Mouse (Mus musculus) kidney, embryonic 14.5 days (tissue): ENCODE results near the gene Ltb4r1. TPM values are rescaled to one million over a fixed set of nuclear protein-coding genes. Genes with fewer than 3 reads are reported as not detected.

Source experiments
- ATAC-seq: fragments of 200-750 bp; cut with Nextera tagmentation; 2 replicates; pipeline ENCODE4 v1.8.0; 2017; ENCODE audit warnings: moderate number of reproducible peaks, mild to moderate bottlenecking, moderate TSS enrichment, moderate library complexity; ENCODE audit not compliant: low FRiP score, low TSS enrichment
- H3K27ac ChIP-seq: fragments of 300-500 bp; sonication (generic); 2 replicates; pipeline ENCODE4 v1.5.1; 2014; ENCODE audit warnings: low read depth, mild to moderate bottlenecking, low read length, moderate library complexity, mixed read lengths
- H3K27me3 ChIP-seq: fragments of 300-500 bp; sonication (generic); 2 replicates; pipeline ENCODE4 v1.6.1; 2014; ENCODE audit warnings: mild to moderate bottlenecking, low read length; ENCODE audit not compliant: control insufficient read depth, insufficient read depth
- H3K36me3 ChIP-seq: fragments of 300-500 bp; sonication (generic); 2 replicates; pipeline ENCODE4 v1.6.1; 2014; ENCODE audit warnings: low read length, mixed read lengths; ENCODE audit not compliant: control insufficient read depth, insufficient read depth
- H3K4me1 ChIP-seq: fragments of 300-500 bp; sonication (generic); 2 replicates; pipeline ENCODE4 v1.6.1; 2014; ENCODE audit warnings: low read length, mixed read lengths; ENCODE audit not compliant: control insufficient read depth, insufficient read depth
- H3K4me2 ChIP-seq: fragments of 300-500 bp; sonication (generic); replicated peaks from 2 replicates; pipeline ENCODE4 v1.6.1; 2014; ENCODE audit warnings: low read depth, mild to moderate bottlenecking, low read length
- H3K4me3 ChIP-seq: fragments of 300-500 bp; sonication (generic); 2 replicates; pipeline ENCODE4 v1.5.1; 2014; ENCODE audit warnings: mild to moderate bottlenecking, low read length
- H3K9ac ChIP-seq: fragments of 300-500 bp; sonication (generic); 2 replicates; pipeline ENCODE4 v1.6.1; 2014; ENCODE audit warnings: low read depth, mild to moderate bottlenecking, low read length, moderate library complexity
- H3K9me3 ChIP-seq: fragments of 300-500 bp; sonication (generic); 2 replicates; pipeline ENCODE4 v1.6.1; 2016; ENCODE audit warnings: low read length; ENCODE audit not compliant: control insufficient read depth
- WGBS: fragments of 180-500 bp; shearing (Covaris S2); extraction: QIAGEN DNeasy Blood & Tissue Kit; methylation state at CpG from one replicate; pipeline ENCODE4 v1.1.7; 2014; 5-methylcytosine and 5-hydroxymethylcytosine counted together
- polyA plus RNA-seq: library from polyadenylated mRNA; unstranded; fragments of >200 nt; fragmentation: Nextera tagmentation; extraction: Ambion mirVana; gene quantifications from 2 replicates; pipeline ENCODE4 v1.2.1, GENCODE M21; 2014

The Ltb4r1 gene
- 0.23 TPM in 1 of 2 replicates, not detected in the other for polyA plus RNA-seq

DNA sequence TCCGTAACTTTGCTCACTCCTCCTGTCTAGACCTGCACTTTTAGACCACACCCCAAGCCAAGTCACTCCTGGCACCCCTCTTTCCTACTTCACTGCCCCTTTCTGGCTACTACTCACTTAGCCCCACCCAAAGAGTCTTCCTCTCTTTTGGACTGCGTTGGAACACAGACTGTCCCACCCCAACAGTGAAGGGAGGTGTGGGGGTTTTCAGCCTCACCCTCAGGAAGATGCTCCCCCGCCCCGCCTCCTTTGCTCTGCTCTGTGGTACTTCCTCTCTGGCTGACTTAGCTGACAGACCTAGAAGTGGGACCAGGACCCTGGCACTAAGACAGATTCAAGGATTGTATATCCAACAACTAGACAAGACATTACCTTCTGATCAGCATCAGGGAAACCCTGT is at the start of gene Ltb4r1:
TSS of gene Ltb4r1 (plus strand) at position 267 of the 400 bp plus-strand sequence.
- no peaks in the 10 kb centered on the region for H3K9me3 ChIP-seq
- no peak within 1 kb of the TSS for H3K27ac ChIP-seq
- H3K27me3 ChIP-seq = peaks cover 27% of the 10 kb centered on the region
- no peak within 1 kb of the TSS for H3K4me3 ChIP-seq
- H3K9ac ChIP-seq = no peak within 1 kb of the TSS
- H3K36me3 ChIP-seq = no peaks in the 10 kb centered on the region
- H3K4me1 ChIP-seq = no peaks in the 10 kb centered on the region; the same call in 1 of the 2 replicates
- ATAC-seq = no peak
- WGBS = 81% methylated on average over 4 of the region's 4 CpGs
- no peak within 1 kb of the TSS for H3K4me2 ChIP-seq

GRCm38 (mm10) chr14:55716271-55716670 is 49.5 kb upstream of the Ltb4r1 start:
- ATAC-seq = no peak
- Histone ChIP-seq H3K4me2 (no peak overlapping the region), H3K9me3 (no peaks in the 10 kb centered on the region), H3K27me3 (0 out of 2 replicates have a peak, but pooled peaks cover 5% of the 10 kb centered on the region), H3K9ac (no peak overlapping the region), H3K36me3 (peaks cover 25% of the 10 kb centered on the region; the same call in 1 of the 2 replicates), H3K27ac (no peak overlapping the region), H3K4me1 (0 out of 2 replicates have a peak, but pooled peaks cover 11% of the 10 kb centered on the region), H3K4me3 (no peak overlapping the region)
- WGBS = 91% methylated on average over 6 of the region's 6 CpGs

DNA sequence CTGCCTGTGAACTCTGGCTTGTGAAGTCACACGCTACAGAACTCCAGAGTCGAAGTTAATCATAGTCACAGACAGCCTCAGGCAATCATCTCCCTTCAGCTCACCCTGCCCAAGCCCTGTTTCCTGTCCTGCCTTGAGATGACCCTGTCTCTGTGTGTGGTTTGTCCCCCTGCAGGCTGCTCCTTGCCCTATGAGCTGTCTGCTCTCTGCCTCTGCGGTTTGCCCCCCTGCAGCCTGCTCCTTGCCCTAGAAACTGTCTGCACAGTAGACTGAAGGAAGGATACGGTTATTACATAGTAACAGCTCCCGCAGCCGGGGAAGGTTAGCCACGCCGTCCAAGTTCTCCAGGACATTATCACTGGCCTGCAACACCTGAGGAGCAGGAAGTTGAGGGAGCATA is 48.9 kb upstream of the Ltb4r1 start:
- H3K27me3 ChIP-seq = 0 out of 2 replicates have a peak, but pooled peaks cover 5% of the 10 kb centered on the region

DNA sequence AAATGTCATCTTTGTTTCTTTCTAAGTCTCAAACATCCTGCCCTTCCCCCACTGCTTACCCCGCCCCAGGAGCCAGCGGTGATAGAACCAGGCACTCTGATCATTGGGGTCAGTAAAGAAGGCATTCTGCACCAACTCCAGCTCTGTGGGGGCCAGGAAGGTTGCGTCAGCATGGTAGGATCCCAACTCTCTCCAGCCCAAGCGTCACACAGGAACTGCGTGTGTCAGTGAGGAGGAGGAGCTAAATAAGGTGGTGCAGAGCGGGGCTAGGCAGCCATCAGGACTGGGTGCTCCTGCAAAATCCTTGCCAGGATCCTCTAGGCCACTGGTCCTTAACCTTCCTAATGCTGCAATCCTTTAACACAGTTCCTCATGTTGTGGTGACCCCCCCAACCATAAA is 46.0 kb upstream of the Ltb4r1 start:
- ATAC-seq = no peak
- H3K4me3 ChIP-seq = no peak overlapping the region
- H3K9me3 ChIP-seq = no peaks in the 10 kb centered on the region
- no peak overlapping the region for H3K9ac ChIP-seq
- 91% methylated on average over 6 of the region's 6 CpGs for WGBS
- no peak overlapping the region for H3K4me2 ChIP-seq
- H3K36me3 ChIP-seq = peaks cover 25% of the 10 kb centered on the region; the same call in 1 of the 2 replicates
- no peak overlapping the region for H3K27ac ChIP-seq
- H3K4me1 ChIP-seq = 0 out of 2 replicates have a peak, but pooled peaks cover 9% of the 10 kb centered on the region
- H3K27me3 ChIP-seq = no peaks in the 10 kb centered on the region

More for the DNA sequence above, 48.9 kb upstream of the Ltb4r1 start:
- no peak overlapping the region for H3K9ac ChIP-seq
- no peak overlapping the region for H3K27ac ChIP-seq
- no peaks in the 10 kb centered on the region for H3K9me3 ChIP-seq
- H3K4me2 ChIP-seq = no peak overlapping the region
- H3K4me1 ChIP-seq = 0 out of 2 replicates have a peak, but pooled peaks cover 12% of the 10 kb centered on the region
- H3K4me3 ChIP-seq = no peak overlapping the region
- 81% methylated on average over 8 of the region's 8 CpGs for WGBS
- no peak for ATAC-seq
- H3K36me3 ChIP-seq = peaks cover 25% of the 10 kb centered on the region; the same call in 1 of the 2 replicates

DNA sequence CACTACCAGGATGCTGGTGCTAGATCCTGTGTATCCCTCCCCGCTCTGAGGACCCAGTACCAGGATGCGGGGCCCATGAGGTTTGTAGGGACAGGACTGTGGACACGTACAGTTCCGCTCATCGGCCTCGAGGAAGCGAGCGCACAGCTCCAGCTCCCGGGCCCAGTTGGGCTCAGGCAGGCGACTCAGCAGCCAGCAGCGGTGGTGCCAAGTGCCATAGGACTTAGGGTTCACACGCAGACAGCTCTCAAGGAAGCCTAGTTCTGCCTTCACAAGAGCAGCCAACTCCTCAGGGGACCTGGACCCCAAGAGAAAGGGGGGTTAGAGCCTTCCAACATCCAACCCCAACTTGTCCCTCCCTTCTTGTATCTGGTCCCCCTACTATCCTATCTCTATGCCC is 45.1 kb upstream of the Ltb4r1 start:
- H3K9ac ChIP-seq = no peak overlapping the region
- no peak for ATAC-seq
- H3K4me3 ChIP-seq = no peak overlapping the region
- no peaks in the 10 kb centered on the region for H3K27me3 ChIP-seq
- no peak overlapping the region; the same call in 1 of the 2 replicates for H3K4me2 ChIP-seq
- peaks cover 25% of the 10 kb centered on the region; the same call in 1 of the 2 replicates for H3K36me3 ChIP-seq
- no peak overlapping the region for H3K27ac ChIP-seq
- 93% methylated on average over 12 of the region's 12 CpGs for WGBS
- H3K4me1 ChIP-seq = 0 out of 2 replicates have a peak, but pooled peaks cover 9% of the 10 kb centered on the region
- H3K9me3 ChIP-seq = no peaks in the 10 kb centered on the region

- no peak for ATAC-seq
- H3K36me3 ChIP-seq = peaks cover 23% of the 10 kb centered on the region; the same call in 1 of the 2 replicates
- H3K4me2 ChIP-seq = peak overlapping the region; percentile 73
- H3K4me1 ChIP-seq = 0 out of 2 replicates have a peak, but pooled peaks cover 9% of the 10 kb centered on the region
- no peaks in the 10 kb centered on the region for H3K9me3 ChIP-seq
- H3K27ac ChIP-seq = no peak overlapping the region
- H3K9ac ChIP-seq = no peak overlapping the region; the same call in 1 of the 2 replicates
- peak overlapping the region; percentile 83; the same call in 1 of the 2 replicates for H3K4me3 ChIP-seq
- 82% methylated on average over 6 of the region's 6 CpGs for WGBS
- H3K27me3 ChIP-seq = no peaks in the 10 kb centered on the region
Measured at GRCm38 (mm10) chr14:55721076-55721475, 44.7 kb upstream of the Ltb4r1 start.

DNA sequence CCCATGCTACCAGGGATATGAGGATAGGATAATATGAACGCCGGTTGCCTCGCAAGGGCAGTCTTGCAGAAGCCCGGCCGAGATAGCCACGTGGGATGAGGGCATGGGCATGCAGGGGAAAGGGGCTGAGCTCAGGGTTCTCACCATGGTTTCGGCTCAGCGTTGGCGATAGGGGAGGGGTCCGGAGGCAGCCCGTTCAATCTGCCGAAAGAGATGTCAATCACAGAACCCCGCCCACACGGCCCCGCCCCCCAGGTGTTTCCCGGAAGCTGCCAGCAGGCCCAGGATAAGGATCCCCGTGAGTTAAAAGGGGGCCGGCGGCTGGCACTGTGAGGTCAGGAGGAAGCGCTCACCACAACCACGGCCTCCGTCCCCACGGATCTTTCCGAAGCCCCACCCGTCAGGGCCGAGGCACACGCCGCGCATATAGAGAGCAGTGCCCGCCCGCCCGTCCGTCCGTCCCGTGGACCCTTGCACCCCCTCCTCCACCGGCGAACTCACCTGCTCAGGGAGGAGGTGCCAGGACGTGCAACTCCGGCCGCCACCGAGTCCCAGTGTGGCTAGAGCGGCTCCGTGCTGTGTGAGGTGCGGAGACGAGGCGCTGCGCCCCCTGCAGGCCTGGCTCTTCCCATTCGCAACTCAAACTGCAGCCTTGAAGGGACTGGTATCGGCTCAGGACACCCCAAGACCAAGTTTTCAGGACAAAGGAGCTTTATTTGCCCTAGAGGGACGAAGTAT is 43.9 kb upstream of the Ltb4r1 start, which contains the start of gene Rabggta:
TSS of gene Rabggta (minus strand) at position 564 of the 738 bp plus-strand sequence.
- peak; percentile 96 for ATAC-seq
- H3K27me3 ChIP-seq = no peaks in the 10 kb centered on the region
- peak within 1 kb of the TSS; percentile 83 for H3K4me3 ChIP-seq
- peak within 1 kb of the TSS; percentile 83; the same call in 1 of the 2 replicates for H3K27ac ChIP-seq
- H3K4me1 ChIP-seq = 0 out of 2 replicates have a peak, but pooled peaks cover 9% of the 10 kb centered on the region
- WGBS = under 1% methylated on average over 47 of the region's 50 CpGs
- H3K4me2 ChIP-seq = peak within 1 kb of the TSS; percentile 73
- no peaks in the 10 kb centered on the region for H3K9me3 ChIP-seq
- peak within 1 kb of the TSS; percentile 77 for H3K9ac ChIP-seq
- H3K36me3 ChIP-seq = peaks cover 18% of the 10 kb centered on the region; the same call in 1 of the 2 replicates

GRCm38 (mm10) chr14:55722438-55722945 is 43.3 kb upstream of the Ltb4r1 start:
- Histone ChIP-seq H3K4me2 (peak overlapping the region; percentile 73), H3K4me3 (peak overlapping the region; percentile 83), H3K9me3 (no peaks in the 10 kb centered on the region), H3K9ac (peak overlapping the region; percentile 77; the same call in 1 of the 2 replicates), H3K27ac (no peak overlapping the region), H3K27me3 (no peaks in the 10 kb centered on the region), H3K4me1 (0 out of 2 replicates have a peak, but pooled peaks cover 9% of the 10 kb centered on the region), H3K36me3 (peaks cover 12% of the 10 kb centered on the region; the same call in 1 of the 2 replicates)
- peak; percentile 10; the same call in 1 of the 2 replicates for ATAC-seq
- 51% methylated on average over 8 of the region's 8 CpGs for WGBS
